Mouse (Mus musculus): ENCODE measurements at regions not wholly inside any gene's neighbourhood (a gene's known extent, or its start where the extent isn't known, plus 50 kb on each side); places are given as distances from the start of the nearest gene placed in this dataset.

DNA sequence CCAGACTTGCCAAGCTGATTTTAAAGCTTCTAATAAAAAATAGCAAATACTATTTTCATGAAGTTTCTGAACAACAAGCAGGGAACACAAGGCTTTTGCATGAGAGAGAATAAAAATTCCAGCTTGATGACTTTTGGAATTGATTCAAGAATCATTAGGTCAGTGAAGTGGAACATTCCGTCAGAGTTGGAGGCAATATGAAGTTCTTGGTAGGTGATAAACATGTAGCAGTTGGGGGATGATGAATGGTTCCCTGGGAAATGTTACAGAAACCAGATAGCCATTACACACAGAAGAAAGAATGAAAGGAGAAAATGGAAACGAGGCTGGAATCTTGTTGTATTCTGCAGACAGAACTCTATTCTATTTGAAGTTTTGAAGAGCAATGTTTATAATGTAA, 221.8 kb downstream of the Antxr2 start:
- no peak for TF ChIP-seq CTCF (IDR thresholded peaks at IDR 0.05; ENCODE audit: borderline replicate concordance, extremely low read depth, insufficient read depth, insufficient read length)
- no peak for TF ChIP-seq POLR2A (IDR thresholded peaks at IDR 0.05; ENCODE audit: borderline replicate concordance, extremely low read depth, insufficient read depth, insufficient read length, poor library complexity, severe bottlenecking)
